Mouse (Mus musculus): ENCODE measurements at regions not wholly inside any gene's neighbourhood (a gene's known extent, or its start where the extent isn't known, plus 50 kb on each side); places are given as distances from the start of the nearest gene placed in this dataset.

- Histone ChIP-seq H3K4me2 (ENCODE audit: low read depth) (no peak overlapping the region), H3K79me2 (ENCODE audit: control insufficient read depth, insufficient read depth) (no peaks in the 10 kb centered on the region), H3K36me3 (ENCODE audit: control insufficient read depth, insufficient read depth) (no peaks in the 10 kb centered on the region), H3K4me3 (no peak overlapping the region), H3K27me3 (ENCODE audit: control insufficient read depth, insufficient read depth, insufficient read length) (no peaks in the 10 kb centered on the region), H3ac (ENCODE audit: control insufficient read depth, insufficient read length) (no peak overlapping the region)
- TF ChIP-seq TCF3 (IDR thresholded peaks at IDR 0.05; ENCODE audit: insufficient read length, low read depth) (no peak), USF1 (IDR thresholded peaks at IDR 0.05; ENCODE audit: low read depth) (no peak), MAX (IDR thresholded peaks at IDR 0.05; ENCODE audit: low read depth) (no peak), MYOG (IDR thresholded peaks at IDR 0.05; ENCODE audit: control insufficient read depth in 1 of 3, insufficient read depth in 1 of 3, insufficient read length in 2 of 3, low read depth in 2 of 3) (no peak), REST (IDR thresholded peaks at IDR 0.05; ENCODE audit: insufficient read depth, insufficient read length) (no peak), SRF (IDR thresholded peaks at IDR 0.05; ENCODE audit: control insufficient read depth, insufficient read length, low read depth) (no peak), CEBPB (IDR thresholded peaks at IDR 0.05; ENCODE audit: insufficient read depth, poor library complexity, severe bottlenecking) (no peak), TCF12 (IDR thresholded peaks at IDR 0.05; ENCODE audit: insufficient read depth, poor library complexity, severe bottlenecking) (no peak), POLR2A (IDR thresholded peaks at IDR 0.05; ENCODE audit: insufficient read length, low read depth) (no peak), POLR2AphosphoS2 (IDR thresholded peaks at IDR 0.05; ENCODE audit: insufficient read length, low read depth) (no peak), MYOD1 (IDR thresholded peaks at IDR 0.05; ENCODE audit: control insufficient read depth in 1 of 3, insufficient read length in 2 of 3, low read depth in 2 of 3) (no peak), E2F4 (IDR thresholded peaks at IDR 0.05; ENCODE audit: insufficient read depth) (no peak)
These were observed 368.1 kb upstream of the BC052040 start for GRCm38 (mm10) chr2:115213181-115213970.

DNA sequence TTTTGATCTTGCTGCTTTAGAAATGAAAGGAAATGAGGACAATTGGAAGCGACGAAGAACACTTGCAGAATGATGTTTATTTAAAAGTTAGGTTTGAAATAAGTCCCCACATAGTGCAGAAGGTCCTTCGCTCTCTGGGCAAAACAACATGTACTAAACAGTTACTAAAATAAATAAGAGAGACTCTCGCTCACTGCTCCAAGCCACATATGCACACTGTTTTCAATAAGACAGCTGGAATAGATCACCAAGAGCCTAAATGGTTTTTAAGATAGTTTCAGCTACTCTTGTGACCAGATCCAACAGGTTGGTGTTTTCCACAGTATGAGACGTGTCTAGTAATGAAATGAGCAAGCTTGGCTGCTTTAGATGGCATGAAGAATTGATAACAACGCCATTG lies 367.2 kb upstream of the BC052040 start:
- Histone ChIP-seq H3K27me3 (ENCODE audit: control insufficient read depth, insufficient read depth, insufficient read length) (no peaks in the 10 kb centered on the region), H3K79me2 (ENCODE audit: control insufficient read depth, insufficient read depth) (no peaks in the 10 kb centered on the region), H3K36me3 (ENCODE audit: control insufficient read depth, insufficient read depth) (no peaks in the 10 kb centered on the region), H3K4me2 (ENCODE audit: low read depth) (no peak overlapping the region), H3K4me3 (no peak overlapping the region), H3ac (ENCODE audit: control insufficient read depth, insufficient read length) (no peak overlapping the region)
- TF ChIP-seq TCF12 (IDR thresholded peaks at IDR 0.05; ENCODE audit: insufficient read depth, poor library complexity, severe bottlenecking) (no peak), MYOG (IDR thresholded peaks at IDR 0.05; ENCODE audit: control insufficient read depth in 1 of 3, insufficient read depth in 1 of 3, insufficient read length in 2 of 3, low read depth in 2 of 3) (no peak)

DNA sequence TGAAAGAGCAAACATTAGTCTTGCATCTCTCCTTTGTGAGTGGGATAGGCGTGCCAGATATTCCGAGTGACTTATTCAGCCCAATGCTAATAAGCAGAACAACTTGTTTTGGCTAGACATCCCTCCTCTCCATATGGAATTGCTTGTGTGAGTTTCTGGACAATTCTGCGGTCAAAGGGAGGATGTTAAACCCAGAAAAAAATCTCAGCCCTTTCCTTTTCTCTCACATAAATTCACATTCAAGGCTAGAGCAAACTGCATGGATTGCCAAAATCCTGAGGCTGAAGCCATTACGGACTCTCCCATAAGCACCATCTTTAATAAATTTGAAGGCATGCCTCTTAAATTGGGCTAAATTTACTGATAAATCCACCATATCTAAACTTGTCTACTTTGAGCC lies 351.5 kb upstream of the BC052040 start:
- H3K79me2 ChIP-seq (ENCODE audit: control insufficient read depth, insufficient read depth) = no peaks in the 10 kb centered on the region
- no peaks in the 10 kb centered on the region for H3K27me3 ChIP-seq (ENCODE audit: control insufficient read depth, insufficient read depth, insufficient read length)
- no peak for TF ChIP-seq E2F4 (IDR thresholded peaks at IDR 0.05; ENCODE audit: insufficient read depth)
- TF ChIP-seq POLR2AphosphoS2 (IDR thresholded peaks at IDR 0.05; ENCODE audit: insufficient read length, low read depth) = no peak
- no peak for TF ChIP-seq CEBPB (IDR thresholded peaks at IDR 0.05; ENCODE audit: insufficient read depth, poor library complexity, severe bottlenecking)
- no peak for TF ChIP-seq MYOD1 (IDR thresholded peaks at IDR 0.05; ENCODE audit: control insufficient read depth in 1 of 3, insufficient read length in 2 of 3, low read depth in 2 of 3)
- no peak for TF ChIP-seq USF1 (IDR thresholded peaks at IDR 0.05; ENCODE audit: low read depth)
- no peak for TF ChIP-seq REST (IDR thresholded peaks at IDR 0.05; ENCODE audit: insufficient read depth, insufficient read length)
- no peak overlapping the region for H3K4me3 ChIP-seq
- H3K4me2 ChIP-seq (ENCODE audit: low read depth) = no peak overlapping the region
- no peak overlapping the region for H3ac ChIP-seq (ENCODE audit: control insufficient read depth, insufficient read length)
- no peaks in the 10 kb centered on the region for H3K36me3 ChIP-seq (ENCODE audit: control insufficient read depth, insufficient read depth)

DNA sequence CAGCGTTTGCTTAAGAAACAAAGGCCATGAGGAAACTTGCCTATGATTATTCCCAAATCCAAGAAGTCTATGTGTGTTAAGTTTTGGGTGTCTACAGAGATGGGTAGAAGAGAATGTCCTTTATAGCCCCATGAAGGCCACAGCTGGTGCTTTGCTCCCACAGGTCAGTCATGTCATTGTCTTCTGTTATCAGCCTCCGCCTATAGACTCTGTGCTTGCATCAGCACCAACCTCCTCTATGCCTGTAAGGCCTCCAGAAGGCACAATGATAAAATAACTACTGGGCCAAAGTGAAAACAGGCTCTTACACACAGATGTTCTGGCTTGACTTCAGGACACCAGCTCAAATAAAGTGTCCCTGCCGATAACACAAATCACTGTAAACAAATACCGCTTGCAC lies 333.8 kb upstream of the BC052040 start:
- Histone ChIP-seq H3K27me3 (ENCODE audit: control insufficient read depth, insufficient read depth, insufficient read length) (no peaks in the 10 kb centered on the region), H3K36me3 (ENCODE audit: control insufficient read depth, insufficient read depth) (no peaks in the 10 kb centered on the region)
- TF ChIP-seq TCF12 (IDR thresholded peaks at IDR 0.05; ENCODE audit: insufficient read depth, poor library complexity, severe bottlenecking) (no peak), CEBPB (IDR thresholded peaks at IDR 0.05; ENCODE audit: insufficient read depth, poor library complexity, severe bottlenecking) (no peak), REST (IDR thresholded peaks at IDR 0.05; ENCODE audit: insufficient read depth, insufficient read length) (no peak), POLR2A (IDR thresholded peaks at IDR 0.05; ENCODE audit: insufficient read length, low read depth) (no peak), E2F4 (IDR thresholded peaks at IDR 0.05; ENCODE audit: insufficient read depth) (no peak), MAX (IDR thresholded peaks at IDR 0.05; ENCODE audit: low read depth) (no peak), SRF (IDR thresholded peaks at IDR 0.05; ENCODE audit: control insufficient read depth, insufficient read length, low read depth) (no peak), TCF3 (IDR thresholded peaks at IDR 0.05; ENCODE audit: insufficient read length, low read depth) (no peak)

DNA sequence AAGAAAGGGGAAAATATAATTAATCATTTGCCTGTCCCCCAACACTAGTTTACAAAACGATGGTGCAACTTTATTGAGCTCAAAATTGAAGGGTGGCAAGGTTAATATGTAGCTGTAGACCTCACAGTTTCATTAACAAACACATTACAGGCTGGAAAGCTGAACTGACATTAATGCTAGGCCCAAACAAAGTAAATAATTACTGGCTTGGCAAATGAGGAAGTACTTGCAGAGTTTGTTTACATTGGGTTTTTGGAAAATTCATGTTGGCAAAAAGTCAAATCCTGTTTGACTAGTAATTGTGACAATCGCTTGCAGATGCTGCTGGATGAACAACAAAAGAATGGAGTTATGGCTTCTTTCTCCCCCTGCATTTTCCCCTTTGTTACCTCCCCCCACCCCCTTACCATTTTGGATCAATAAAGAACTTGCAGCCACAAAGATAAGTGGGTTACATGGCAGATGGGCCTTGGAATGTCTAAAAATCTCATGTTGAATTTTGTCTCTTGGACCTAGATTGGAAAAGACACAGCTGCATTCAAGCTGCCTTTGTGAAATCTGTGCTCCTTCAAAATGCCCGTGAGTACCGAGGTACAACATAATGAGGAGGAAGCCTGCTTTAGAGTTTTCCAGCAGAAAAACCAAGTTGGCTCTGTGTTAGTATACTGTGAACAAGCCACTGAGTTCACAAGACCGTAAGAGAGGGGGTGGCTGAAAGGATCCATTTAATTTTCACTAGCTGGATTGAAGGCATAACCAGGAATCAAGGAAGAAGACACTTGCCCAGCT lies 331.3 kb upstream of the BC052040 start:
- H3ac ChIP-seq (ENCODE audit: control insufficient read depth, insufficient read length) = no peak overlapping the region
- TF ChIP-seq USF1 (IDR thresholded peaks at IDR 0.05; ENCODE audit: low read depth) (no peak), TCF3 (IDR thresholded peaks at IDR 0.05; ENCODE audit: insufficient read length, low read depth) (no peak), MYOG (IDR thresholded peaks at IDR 0.05; ENCODE audit: control insufficient read depth in 1 of 3, insufficient read depth in 1 of 3, insufficient read length in 2 of 3, low read depth in 2 of 3) (no peak), MYOD1 (IDR thresholded peaks at IDR 0.05; ENCODE audit: control insufficient read depth in 1 of 3, insufficient read length in 2 of 3, low read depth in 2 of 3) (no peak), CEBPB (IDR thresholded peaks at IDR 0.05; ENCODE audit: insufficient read depth, poor library complexity, severe bottlenecking) (no peak), TCF12 (IDR thresholded peaks at IDR 0.05; ENCODE audit: insufficient read depth, poor library complexity, severe bottlenecking) (no peak), SRF (IDR thresholded peaks at IDR 0.05; ENCODE audit: control insufficient read depth, insufficient read length, low read depth) (no peak), REST (IDR thresholded peaks at IDR 0.05; ENCODE audit: insufficient read depth, insufficient read length) (no peak), POLR2AphosphoS2 (IDR thresholded peaks at IDR 0.05; ENCODE audit: insufficient read length, low read depth) (no peak), MAX (IDR thresholded peaks at IDR 0.05; ENCODE audit: low read depth) (no peak), E2F4 (IDR thresholded peaks at IDR 0.05; ENCODE audit: insufficient read depth) (no peak), POLR2A (IDR thresholded peaks at IDR 0.05; ENCODE audit: insufficient read length, low read depth) (no peak)
- no peaks in the 10 kb centered on the region for H3K79me2 ChIP-seq (ENCODE audit: control insufficient read depth, insufficient read depth)
- no peak overlapping the region for H3K4me2 ChIP-seq (ENCODE audit: low read depth)
- no peaks in the 10 kb centered on the region for H3K36me3 ChIP-seq (ENCODE audit: control insufficient read depth, insufficient read depth)
- no peaks in the 10 kb centered on the region for H3K27me3 ChIP-seq (ENCODE audit: control insufficient read depth, insufficient read depth, insufficient read length)
- no peak overlapping the region for H3K4me3 ChIP-seq

More for the DNA sequence above, 333.8 kb upstream of the BC052040 start:
- no peak overlapping the region for H3ac ChIP-seq (ENCODE audit: control insufficient read depth, insufficient read length)
- H3K4me3 ChIP-seq = no peak overlapping the region
- no peaks in the 10 kb centered on the region for H3K79me2 ChIP-seq (ENCODE audit: control insufficient read depth, insufficient read depth)
- H3K4me2 ChIP-seq (ENCODE audit: low read depth) = no peak overlapping the region

All from myocyte (in vitro differentiated cells).